Mouse (Mus musculus) kidney, postnatal 10 days (tissue): Measurements from ENCODE around the gene Per1.

Experiments used
- DNase-seq: peaks from one replicate; pipeline ENCODE4 v3.0.0; 2021; ENCODE audit warnings: mixed read lengths

Gene Per1

GRCm38 (mm10) chr11:69149728-69150127, 54.7 kb downstream of the Per1 start:
- no peak for DNase-seq

GRCm38 (mm10) chr11:69150444-69150843, 55.4 kb downstream of the Per1 start:
- DNase-seq, result peak; percentile 88

GRCm38 (mm10) chr11:69151004-69151403, 56.0 kb downstream of the Per1 start:
- DNase-seq, result no peak

GRCm38 (mm10) chr11:69153831-69154230, 58.8 kb downstream of the Per1 start:
- no peak for DNase-seq

GRCm38 (mm10) chr11:69155351-69155750, 60.3 kb downstream of the Per1 start:
- DNase-seq, result no peak

GRCm38 (mm10) chr11:69156800-69157199, 61.8 kb downstream of the Per1 start, which contains the start of gene Alox12b:
Alox12b (plus strand) TSS chr11:69156989.
- peak; percentile 28 for DNase-seq
